Mouse (Mus musculus) kidney, adult 9 months (tissue): ENCODE results near the gene Zfp652.
A peak's percentile ranks its signal among the peaks of the same experiment; 100 is the strongest.

Experiments used
- DNase-seq: peaks from one replicate; pipeline ENCODE4 v3.0.0; 2022

Gene Zfp652

GRCm38 (mm10) chr11:95833631-95834142 is 121.2 kb downstream of the Zfp652 start:
- no peak for DNase-seq

- DNase-seq: peak; percentile 40
These were observed 121.7 kb downstream of the Zfp652 start for GRCm38 (mm10) chr11:95834143-95834667.

DNA sequence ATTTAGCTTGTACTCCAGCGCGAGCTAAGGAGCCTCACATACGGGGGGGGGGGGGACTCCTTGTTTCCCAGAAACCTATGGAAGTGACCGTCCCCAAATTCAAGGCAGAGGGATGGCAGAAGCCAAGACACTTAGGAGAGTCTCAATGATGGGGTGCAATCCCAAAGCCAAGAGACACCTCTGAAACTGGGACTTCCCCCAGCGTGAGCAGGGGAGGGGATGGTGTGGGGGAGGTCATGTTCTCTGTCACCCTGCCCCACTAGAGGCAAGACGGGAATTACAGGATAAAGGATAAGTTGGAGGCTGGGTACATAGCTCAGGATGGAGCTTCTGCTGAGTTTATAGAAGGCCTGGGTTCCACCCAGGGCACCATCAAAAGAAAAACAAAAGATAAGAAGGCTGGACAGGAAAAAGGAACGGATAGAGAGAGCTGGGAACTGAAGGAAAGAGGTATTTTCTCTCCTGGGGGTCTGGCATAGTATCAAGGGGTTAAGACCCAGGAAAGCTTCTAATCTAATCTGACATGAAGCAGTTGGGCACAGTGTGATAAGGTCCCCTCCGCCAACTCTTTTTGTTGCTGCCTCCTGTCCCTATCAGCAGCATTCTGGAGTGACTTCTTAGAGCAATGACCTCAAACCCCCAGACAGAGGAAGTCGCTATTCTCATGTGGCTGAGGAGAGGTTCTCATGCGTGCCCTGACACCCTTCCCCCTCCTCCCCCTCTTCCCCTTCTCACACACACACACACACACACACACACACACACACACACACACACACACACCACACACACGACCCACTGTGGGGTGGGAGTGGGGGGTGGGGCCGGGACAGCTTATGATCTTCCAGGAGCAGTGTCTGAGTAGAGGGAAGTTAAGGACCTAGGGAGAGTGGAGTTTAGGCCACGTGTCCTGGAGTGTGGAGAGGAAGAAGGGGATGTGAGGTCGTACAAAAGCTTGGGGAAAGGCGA is 122.6 kb downstream of the Zfp652 start:
- no peak for DNase-seq

- DNase-seq: no peak
These were observed 123.4 kb downstream of the Zfp652 start for GRCm38 (mm10) chr11:95835832-95836231.

- DNase-seq: no peak
These were observed 124.0 kb downstream of the Zfp652 start for GRCm38 (mm10) chr11:95836433-95836832.

- peak; percentile 88 for DNase-seq
These were observed 124.6 kb downstream of the Zfp652 start, which contains the start of gene Gngt2 for GRCm38 (mm10) chr11:95837059-95837458. Gngt2 (plus strand) TSS chr11:95837216.

DNA sequence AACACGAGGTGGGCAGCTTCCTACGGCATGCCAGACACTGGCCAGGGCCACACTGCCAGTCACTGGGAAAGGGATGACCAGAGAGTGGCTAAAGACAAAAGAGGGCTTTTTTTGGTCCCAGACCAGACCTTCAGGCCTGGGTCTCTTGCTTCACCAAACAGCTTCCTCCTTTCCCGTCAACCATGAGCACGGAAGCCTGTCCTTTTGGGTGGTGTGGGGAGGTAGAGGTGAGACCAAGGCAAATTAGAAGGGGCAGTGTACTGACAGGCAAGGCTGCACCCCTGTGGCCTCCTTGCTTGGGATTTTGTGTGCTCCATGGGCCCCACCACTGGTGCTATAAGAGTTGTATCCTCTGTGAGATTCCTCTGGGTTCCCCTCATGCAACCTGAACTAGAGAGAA is 126.1 kb downstream of the Zfp652 start:
- no peak for DNase-seq

GRCm38 (mm10) chr11:95838999-95839868 is 126.8 kb downstream of the Zfp652 start:
- DNase-seq: no peak

- DNase-seq: no peak
These were observed 128.4 kb downstream of the Zfp652 start for GRCm38 (mm10) chr11:95840694-95841497.

DNA sequence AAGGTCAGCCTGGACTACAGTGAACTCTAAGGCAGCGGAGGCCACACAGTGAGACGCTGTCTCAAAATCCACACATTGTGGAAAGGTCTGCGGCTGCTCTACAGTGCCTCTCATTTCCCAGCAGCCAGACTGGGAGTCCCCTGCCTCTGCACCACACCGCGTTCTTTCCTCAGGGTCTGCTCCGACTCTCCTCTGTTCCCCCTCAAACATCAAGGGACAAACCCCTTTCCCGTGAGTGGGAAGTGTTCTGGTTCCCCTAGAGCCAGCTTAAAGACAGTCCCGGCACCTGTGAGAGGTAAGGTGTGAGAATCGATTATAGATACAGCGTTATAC is 129.0 kb downstream of the Zfp652 start:
- DNase-seq: no peak

DNA sequence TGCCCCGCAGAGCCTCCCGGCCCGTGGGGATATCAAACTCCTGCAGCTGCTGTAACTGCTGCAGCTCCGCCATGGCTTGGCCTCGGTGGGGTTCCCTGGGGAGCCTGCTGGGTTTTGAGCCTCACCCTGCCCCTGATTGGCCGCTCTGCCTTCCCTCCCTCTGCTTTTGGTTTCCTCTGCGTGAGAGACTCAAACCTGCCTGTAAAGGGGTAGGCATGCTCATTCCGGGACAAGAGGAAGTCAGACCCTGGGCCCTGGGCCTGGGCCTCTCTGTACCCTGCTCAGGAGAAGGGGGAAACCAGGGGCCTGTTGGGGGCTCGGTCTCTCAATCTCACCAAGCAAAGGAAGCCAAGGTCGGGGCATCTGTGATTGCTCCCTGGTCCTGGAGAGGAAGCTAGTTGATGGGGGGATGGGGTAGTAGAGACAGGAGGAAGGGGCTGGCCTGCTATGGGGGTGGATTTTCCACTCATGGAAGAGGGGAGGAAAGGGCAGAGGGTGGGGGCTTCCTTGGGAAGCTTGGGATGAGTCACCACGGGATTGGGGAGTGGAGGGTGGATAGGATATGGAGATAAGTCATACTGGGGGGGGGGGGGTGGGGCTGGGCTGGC is 129.7 kb downstream of the Zfp652 start, which contains the start of gene Abi3:
Gene Abi3, minus strand, starts transcription at position 403 of the 608 bp plus-strand sequence.
- peak; percentile 61 for DNase-seq

GRCm38 (mm10) chr11:95842953-95843352 is 130.5 kb downstream of the Zfp652 start:
- DNase-seq: no peak

GRCm38 (mm10) chr11:95843421-95843950 is 131.0 kb downstream of the Zfp652 start:
- no peak for DNase-seq

GRCm38 (mm10) chr11:95844935-95845334 is 132.5 kb downstream of the Zfp652 start:
- DNase-seq: no peak

- DNase-seq: no peak
These were observed 138.4 kb downstream of the Zfp652 start for GRCm38 (mm10) chr11:95850898-95851297.

- DNase-seq: peak; percentile 81
These were observed 141.2 kb downstream of the Zfp652 start for GRCm38 (mm10) chr11:95853684-95854083.

- DNase-seq: no peak
These were observed 144.8 kb downstream of the Zfp652 start for GRCm38 (mm10) chr11:95857306-95857705.

GRCm38 (mm10) chr11:95857716-95858527 is 145.4 kb downstream of the Zfp652 start:
- no peak for DNase-seq

- peak; percentile 99 for DNase-seq
These were observed 146.3 kb downstream of the Zfp652 start for GRCm38 (mm10) chr11:95858528-95859467.
